Mouse (Mus musculus): ENCODE data around the gene Olfr263. TPM values are rescaled to one million over a fixed set of nuclear protein-coding genes. Genes with fewer than 3 reads are reported as not detected.

Gene Olfr263
- total RNA-seq, 2 experiments from 2014 or later = not detected

DNA sequence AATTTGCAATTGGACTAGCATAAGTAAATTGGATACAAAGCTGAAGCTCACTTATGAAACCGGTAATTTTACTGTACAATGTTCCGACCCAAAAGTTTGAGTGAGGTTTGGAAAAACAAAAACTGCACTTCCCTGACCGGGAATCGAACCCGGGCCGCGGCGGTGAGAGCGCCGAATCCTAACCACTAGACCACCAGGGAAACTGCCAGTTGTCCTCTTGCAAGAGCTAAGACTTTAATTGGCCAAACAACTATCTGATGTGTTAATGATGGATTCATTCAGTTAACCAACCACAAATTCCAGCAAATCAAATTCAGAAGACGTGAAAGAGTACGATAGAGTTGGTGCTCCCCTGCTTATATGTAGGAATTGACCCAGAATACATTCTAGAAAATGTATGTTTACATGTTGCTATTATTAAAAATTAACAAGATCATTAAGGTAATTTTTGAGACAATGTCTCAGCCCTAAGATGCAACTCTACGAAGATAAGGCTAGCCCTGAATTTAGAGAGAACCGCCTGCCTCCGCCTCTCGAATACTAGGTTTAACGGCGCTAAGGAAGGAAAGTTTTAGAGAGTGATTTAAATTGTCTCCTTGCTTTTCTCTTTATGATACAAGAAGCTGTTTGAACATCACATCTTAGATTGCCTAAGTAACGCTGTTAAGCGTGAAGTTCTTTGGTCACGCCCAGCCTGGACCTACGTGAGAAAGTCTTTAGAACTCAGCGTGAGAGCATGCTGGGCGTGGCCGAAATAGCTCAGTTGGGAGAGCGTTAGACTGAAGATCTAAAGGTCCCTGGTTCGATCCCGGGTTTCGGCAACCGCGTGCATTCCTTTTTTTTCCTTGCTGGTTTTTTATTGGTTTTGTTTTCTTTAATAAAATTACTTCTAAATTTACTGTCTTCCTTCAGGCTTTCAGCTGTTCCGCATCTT lies 31.5 kb downstream of the Olfr263 start:
- TF ChIP-seq CTCF (IDR thresholded peaks at IDR 0.05) = no peak
- Histone ChIP-seq H3K27ac (peak overlapping the region; percentile 69), H3K4me3 (peak overlapping the region; percentile 78)
- DNase-seq = peak; percentile 87
- intact Hi-C loops (cut with DNase I) = loop anchor here (2.0 kb wide), 1 partner anchor 38 kb away; no protein-coding TSS in a partner anchor

DNA sequence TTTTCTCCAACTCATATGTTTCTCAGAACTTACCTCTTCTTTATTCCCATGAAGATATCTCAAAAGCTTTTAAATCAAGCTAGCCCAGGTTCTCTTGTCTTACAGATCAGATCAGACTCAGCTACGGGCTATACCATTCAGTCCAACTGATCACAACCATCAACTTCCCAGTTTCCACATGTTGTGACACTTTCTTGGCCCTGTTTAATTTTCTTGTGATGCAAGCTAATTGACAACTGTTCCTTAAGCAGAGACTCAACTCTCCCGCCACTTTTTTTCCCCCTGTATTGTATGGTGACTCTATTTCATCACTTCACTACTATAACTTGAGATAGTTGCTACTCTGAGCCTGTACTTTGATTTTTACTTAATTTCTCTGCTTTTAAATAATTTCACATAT lies 32.2 kb downstream of the Olfr263 start:
- TF ChIP-seq CTCF (IDR thresholded peaks at IDR 0.05) = no peak
- intact Hi-C loops (cut with DNase I) = loop anchor here (2.0 kb wide), 1 partner anchor 37 kb away; no protein-coding TSS in a partner anchor
- no peak overlapping the region for H3K27ac ChIP-seq
- peak overlapping the region; percentile 78 for H3K4me3 ChIP-seq
- no peak for DNase-seq

DNA sequence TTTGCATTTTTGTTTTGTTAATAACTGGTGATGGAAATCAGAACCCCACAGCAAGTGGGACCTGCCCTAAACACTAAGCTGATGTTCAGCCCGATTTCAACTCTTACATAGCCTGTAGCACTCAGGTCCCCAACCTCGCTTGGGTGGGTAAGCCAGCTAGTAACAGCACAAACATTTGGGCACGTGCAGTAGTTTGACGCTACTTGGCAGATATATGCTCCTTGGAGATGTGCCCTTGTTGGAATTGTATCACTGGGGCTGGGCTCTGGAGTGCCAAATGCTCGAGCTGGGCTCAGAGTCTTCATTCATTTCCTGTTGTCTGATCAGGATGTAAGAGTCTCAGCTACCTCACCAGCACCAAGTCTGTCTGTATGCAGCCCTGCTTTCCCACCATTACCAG lies 33.2 kb downstream of the Olfr263 start:
- DNase-seq = no peak
- TF ChIP-seq CTCF (IDR thresholded peaks at IDR 0.05) = no peak
- H3K27ac ChIP-seq = no peak overlapping the region
- H3K4me3 ChIP-seq = no peak overlapping the region
- intact Hi-C loops (cut with DNase I) = no loop called here

DNA sequence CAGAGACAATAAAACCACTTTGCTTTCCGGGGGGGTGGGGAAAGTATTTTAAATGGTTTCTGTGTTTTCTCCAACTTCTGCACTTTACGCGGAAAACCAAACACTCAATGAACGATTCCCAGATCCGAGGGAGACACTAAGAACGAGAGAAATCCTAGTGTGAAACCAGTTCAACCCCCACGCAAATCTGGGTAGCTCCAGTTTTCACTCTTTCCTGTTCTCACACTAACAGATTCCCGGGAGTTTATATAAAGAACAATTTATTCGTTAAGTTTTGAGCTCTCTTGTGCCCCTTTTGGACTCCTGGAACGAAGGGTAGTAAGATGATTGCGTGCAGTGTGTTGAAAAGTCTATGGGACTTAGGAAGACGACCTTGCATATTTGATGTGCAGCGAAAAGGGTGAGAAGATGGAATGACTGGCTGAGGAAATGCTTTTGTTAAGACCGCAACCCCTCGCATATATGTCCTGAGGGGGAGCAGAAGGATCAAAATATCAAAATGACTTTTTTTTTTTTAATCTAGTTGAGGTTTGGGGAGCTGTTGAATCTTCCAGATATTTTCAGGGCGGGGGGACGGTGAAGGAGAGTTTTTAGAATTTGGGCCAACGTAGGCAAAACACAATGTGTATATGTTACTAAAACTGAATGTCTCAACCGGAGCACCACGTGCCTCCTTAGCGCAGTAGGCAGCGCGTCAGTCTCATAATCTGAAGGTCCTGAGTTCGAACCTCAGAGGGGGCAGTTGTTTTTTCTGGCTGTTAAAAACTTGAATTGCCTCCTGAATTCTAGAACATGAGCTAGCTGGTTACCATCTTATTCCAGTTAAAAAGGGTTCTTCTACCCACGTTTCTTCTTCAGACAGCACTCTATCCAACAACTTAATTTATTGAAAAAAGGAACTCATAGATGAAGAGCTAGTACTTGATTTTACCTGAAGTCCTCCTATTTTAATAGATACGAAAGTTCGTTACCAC lies 37.8 kb downstream of the Olfr263 start:
- peak overlapping the region; percentile 58; the same call in 1 of the 2 replicates for H3K27ac ChIP-seq
- peak; percentile 70 for DNase-seq
- no peak for TF ChIP-seq CTCF (IDR thresholded peaks at IDR 0.05)
- peak overlapping the region; percentile 82 for H3K4me3 ChIP-seq
- intact Hi-C loops (cut with DNase I) = loop anchor here (5.0 kb wide), 1 partner anchor 545 kb away; no protein-coding TSS in a partner anchor

DNA sequence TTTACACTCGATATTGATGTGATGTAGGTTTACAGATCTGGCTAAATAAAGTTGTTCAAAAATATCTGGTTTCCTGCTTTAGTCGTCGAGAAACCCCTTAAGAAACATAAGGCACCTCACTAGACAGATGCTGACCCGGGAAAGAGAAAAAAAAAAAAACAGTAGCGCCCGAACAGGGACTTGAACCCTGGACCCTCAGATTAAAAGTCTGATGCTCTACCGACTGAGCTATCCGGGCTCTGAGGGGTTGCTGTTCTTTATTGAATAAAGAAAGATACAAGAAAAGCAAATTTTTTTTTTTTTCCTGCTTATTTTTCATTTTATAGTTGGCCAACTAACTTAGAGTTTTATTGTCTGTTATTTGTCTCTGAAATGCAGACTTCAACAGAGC lies 38.5 kb downstream of the Olfr263 start:
- peak; percentile 33 for DNase-seq
- intact Hi-C loops (cut with DNase I) = loop anchor here (2.0 to 5.0 kb wide), 2 partner anchors 544 to 855 kb away; no protein-coding TSS in a partner anchor
- TF ChIP-seq CTCF (IDR thresholded peaks at IDR 0.05) = no peak
- peak overlapping the region; percentile 62 for H3K27ac ChIP-seq
- peak overlapping the region; percentile 82 for H3K4me3 ChIP-seq

DNA sequence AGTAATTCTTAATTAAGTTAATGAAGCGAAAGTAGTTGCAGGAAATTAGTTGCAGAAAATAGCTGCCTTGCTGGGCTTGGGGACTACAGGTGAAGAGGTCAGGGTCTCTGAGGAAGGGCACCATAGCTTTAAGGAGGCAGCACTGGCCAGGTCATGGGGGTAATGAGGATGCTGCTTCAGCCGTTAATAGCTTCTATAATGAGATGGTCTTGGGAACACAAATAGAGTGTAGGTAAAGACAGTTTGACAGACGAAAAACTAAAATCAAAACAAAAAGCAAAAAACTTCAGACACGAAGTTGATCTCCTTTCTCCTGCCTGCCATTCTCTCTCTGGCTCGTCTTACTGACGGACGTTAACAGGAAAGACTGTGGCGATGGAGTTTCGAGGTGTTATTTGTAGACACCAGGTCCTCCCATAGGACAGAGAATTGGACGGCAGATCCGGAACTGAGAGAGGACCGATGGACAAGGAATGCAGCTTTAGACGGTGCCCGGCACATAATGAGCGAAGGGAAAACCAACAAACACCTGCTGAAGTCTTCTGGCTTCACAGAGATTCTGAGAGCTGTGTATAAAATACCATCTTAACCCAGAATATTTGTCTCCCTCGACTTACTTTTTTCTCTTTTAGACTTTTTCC lies 39.1 kb downstream of the Olfr263 start:
- intact Hi-C loops (cut with DNase I) = loop anchor here (2.0 to 5.0 kb wide), 2 partner anchors 544 to 854 kb away; no protein-coding TSS in a partner anchor
- H3K4me3 ChIP-seq = peak overlapping the region; percentile 82
- DNase-seq = peak; percentile 34
- TF ChIP-seq CTCF (IDR thresholded peaks at IDR 0.05) = no peak
- H3K27ac ChIP-seq = peak overlapping the region; percentile 62

DNA sequence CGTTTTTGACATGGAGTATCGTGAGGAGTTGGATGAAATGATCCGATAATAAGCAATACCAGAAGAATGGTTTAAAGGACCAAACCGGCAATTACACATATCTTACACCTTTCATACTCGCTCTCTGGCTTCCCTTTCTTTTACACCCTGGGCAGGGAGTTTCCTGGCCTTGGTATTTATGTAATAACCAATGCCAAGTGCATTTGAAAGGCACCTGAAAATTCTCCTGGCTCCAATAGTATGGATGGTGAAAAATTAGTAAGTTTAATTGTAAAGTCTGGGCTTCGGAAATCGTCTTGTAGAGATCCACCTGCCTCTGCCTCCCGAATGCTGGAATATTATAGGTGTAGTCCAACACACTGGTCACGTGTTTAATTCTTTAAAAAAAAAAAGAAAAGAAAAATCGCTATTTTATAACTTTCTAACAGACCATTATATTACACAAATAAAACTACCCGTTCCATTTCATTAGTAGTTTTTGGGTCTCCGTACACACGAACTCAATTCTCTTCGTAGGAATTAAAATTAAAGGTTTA lies 39.8 kb downstream of the Olfr263 start:
- Histone ChIP-seq H3K4me3 (peak overlapping the region; percentile 82), H3K27ac (peak overlapping the region; percentile 62; the same call in 1 of the 2 replicates)
- no peak for TF ChIP-seq CTCF (IDR thresholded peaks at IDR 0.05)
- intact Hi-C loops (cut with DNase I) = loop anchor here (2.0 to 5.0 kb wide), 2 partner anchors 543 to 854 kb away; no protein-coding TSS in a partner anchor
- no peak for DNase-seq

DNA sequence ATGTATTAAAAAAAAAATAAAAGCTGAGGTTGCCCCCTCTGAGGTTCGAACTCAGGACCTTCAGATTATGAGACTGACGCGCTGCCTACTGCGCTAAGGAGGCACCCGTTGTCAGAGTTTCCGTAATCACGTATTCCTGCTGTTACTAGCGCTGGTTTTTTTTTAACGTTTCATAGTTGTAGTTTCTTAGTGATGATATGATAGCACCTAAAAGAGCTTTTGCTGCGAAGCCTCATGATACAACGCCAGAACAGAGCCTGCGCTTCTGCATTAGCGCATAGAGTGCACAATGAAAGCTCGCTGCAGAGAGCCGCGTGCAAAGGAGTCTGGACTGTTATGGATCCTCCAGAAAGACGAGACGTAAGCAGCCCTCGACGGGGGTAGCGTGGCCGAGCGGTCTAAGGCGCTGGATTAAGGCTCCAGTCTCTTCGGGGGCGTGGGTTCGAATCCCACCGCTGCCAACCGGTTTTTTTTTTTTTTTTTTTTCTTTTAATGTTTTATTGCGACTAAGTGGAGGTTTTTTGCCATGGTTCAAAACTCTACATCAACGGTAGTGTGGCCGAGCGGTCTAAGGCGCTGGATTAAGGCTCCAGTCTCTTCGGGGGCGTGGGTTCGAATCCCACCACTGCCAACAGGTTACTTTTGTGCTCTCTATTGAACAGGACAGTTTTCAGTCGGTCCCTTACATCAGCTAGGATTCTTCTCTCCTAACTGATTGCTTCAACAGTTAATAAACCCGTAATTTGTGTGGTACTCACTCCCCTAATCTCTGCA lies 40.4 kb downstream of the Olfr263 start:
- peak; percentile 75 for DNase-seq
- intact Hi-C loops (cut with DNase I) = loop anchor here (2.0 to 5.0 kb wide), 4 partner anchors 52 to 1773 kb away; partner anchors contain the start of gene Stard3nl
- Histone ChIP-seq H3K4me3 (peak overlapping the region; percentile 82), H3K27ac (peak overlapping the region; percentile 66)
- no peak for TF ChIP-seq CTCF (IDR thresholded peaks at IDR 0.05)

DNA sequence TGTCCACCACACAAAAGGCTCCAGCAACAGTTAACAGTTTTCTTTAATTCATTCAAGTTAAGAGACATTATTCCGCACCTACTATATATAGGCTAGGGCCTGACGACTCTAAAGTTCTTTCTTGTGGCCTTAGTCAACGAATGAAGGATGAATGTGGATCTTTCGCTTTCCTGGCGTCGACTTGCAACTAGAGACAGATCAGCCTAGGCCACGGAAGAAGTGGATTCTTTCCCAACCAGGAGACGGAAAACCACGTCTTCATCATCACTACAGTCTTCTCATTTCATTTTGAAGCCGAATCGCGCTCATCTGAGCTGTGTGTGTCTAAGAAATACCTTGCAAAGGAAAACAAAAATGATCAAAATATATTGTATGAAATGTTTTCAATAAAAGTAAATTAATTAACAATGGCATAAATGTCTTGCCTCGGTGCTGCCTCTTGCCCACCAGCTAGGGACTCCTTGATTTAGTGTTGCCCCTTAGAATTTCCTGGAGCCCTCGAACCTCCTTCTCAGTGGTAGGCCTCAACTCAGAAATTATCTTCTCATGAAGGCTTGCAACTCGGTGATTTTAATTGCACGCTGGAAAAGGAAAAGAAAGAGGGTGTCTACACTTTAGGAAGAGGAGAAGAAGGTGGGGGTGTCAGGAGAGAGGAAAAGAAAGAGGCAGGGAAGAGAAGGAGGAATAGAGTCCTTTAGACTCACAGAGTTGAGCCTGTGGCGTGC lies 41.2 kb downstream of the Olfr263 start:
- Histone ChIP-seq H3K27ac (no peak overlapping the region), H3K4me3 (peak overlapping the region; percentile 82)
- intact Hi-C loops (cut with DNase I) = loop anchor here (5.0 kb wide), 2 partner anchors 52 to 1773 kb away; partner anchors contain the start of gene Stard3nl
- TF ChIP-seq CTCF (IDR thresholded peaks at IDR 0.05) = no peak
- DNase-seq = no peak

DNA sequence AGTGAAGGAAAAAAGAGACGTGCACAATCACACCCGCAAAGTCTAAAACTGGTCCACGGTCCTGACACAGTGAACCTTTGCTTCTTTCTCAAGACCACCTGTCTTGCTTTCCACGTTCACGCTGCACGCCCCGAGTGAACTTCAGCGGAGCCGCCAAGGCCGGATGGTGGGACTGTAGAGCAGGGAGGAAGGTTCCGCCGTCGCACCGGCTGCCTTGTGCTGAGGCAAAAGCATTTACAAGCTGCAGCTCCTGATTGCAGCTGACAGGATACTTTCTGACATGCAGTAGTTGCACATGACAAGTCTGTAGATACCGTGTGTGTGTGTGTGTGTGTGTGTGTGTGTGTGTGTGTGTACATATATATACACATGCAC lies 41.7 kb downstream of the Olfr263 start:
- Histone ChIP-seq H3K27ac (no peak overlapping the region), H3K4me3 (no peak overlapping the region; the same call in 1 of the 2 replicates)
- intact Hi-C loops (cut with DNase I) = loop anchor here (5.0 kb wide), 2 partner anchors 51 to 1774 kb away; partner anchors contain the start of gene Stard3nl
- TF ChIP-seq CTCF (IDR thresholded peaks at IDR 0.05) = no peak
- DNase-seq = peak; percentile 23
